ENCODE assay signal across 8 mouse cellular contexts in the genomic region with DNA sequence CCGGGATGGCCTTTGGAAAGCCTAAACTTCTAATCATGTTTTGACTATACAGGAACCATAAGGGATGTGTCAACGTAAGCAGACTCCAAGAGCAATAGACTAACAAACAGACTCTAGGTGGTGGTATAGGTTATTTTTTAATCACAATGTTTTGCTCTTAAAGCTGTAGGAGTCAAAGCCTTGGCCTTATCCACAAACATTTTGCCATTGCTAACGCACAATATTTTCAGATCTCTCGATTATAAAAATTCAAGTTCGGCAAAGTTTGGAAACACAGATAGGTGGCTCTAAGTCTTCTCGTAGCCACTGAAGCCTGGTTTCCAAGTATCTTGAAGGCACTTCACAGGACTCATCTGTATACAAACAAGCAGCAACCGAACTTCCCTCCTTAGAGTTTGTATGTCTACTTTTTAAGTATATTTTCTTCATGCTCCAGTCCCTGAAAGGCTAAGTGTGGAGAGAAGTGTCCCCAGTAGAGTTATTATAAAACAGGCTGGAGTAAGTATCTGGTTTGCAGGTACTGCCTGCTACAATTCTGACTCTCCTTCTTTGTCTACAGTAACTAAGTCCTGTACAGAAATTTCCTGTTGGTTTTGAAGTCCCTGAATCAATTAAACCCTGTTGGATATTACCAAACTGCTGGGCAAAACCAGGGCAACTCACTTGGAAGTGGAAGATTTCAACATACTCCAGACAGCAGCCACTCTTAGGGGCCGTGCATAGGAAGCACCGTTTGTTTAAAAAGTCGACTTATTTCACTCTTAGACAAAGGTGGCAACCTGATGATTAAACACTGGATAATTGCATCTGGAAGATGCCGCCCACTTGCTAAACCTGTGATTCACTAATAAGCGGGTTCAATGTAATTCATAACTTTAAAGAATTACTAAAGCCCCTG. TPM values are rescaled to one million over a fixed set of nuclear protein-coding genes. Genes with fewer than 3 reads are reported as not detected.
A peak's percentile ranks its signal among the peaks of the same experiment; 100 is the strongest.
DNase-seq lines count a peak whose midpoint lies in the region; ATAC-seq and TF ChIP-seq lines count a peak whose summit lies in the region.

No protein-coding gene starts in this region.

- no peak for TF ChIP-seq POLR2A in cerebellum, adult 2 months (IDR thresholded peaks at IDR 0.05; ENCODE audit: borderline replicate concordance, insufficient read depth, low read length)

- 22% methylated on average over 12 of the region's 12 CpGs for WGBS in cerebellum, adult 2 months
- WGBS in embryonic facial prominence, embryonic 15.5 days, result 18% methylated on average over 12 of the region's 12 CpGs
- 41% methylated on average over 12 of the region's 12 CpGs for WGBS in limb, embryonic 10.5 days
- 36% methylated on average over 12 of the region's 12 CpGs for WGBS in neural tube, embryonic 15.5 days

- no peak for DNase-seq in cerebellum, adult 2 months
- no peak for DNase-seq in cerebellum, adult 11 months
- peak; percentile 70 for DNase-seq in 3T3-L1 (ENCODE audit: low read depth, low spot score)
- DNase-seq in limb, embryonic 10.5 days (ENCODE audit: low spot score), result peak; percentile 31
- DNase-seq in spleen, adult 12 weeks (ENCODE audit: low spot score), result no peak
- no peak for DNase-seq in gastrocnemius, adult 8-10 months (ENCODE audit: low spot score in 2 of 2)

- H3K27me3 ChIP-seq in cerebellum, adult 2 months (ENCODE audit: control insufficient read depth, insufficient read depth, low read length), result no peaks in the 10 kb centered on the region
- no peaks in the 10 kb centered on the region for H3K27me3 ChIP-seq in embryonic facial prominence, embryonic 15.5 days
- H3K27me3 ChIP-seq in limb, embryonic 10.5 days (ENCODE audit: low read depth, poor library complexity, severe bottlenecking), result no peaks in the 10 kb centered on the region
- H3K27me3 ChIP-seq in neural tube, embryonic 15.5 days (replicated peaks), result no peaks in the 10 kb centered on the region

- peak overlapping the region; percentile 91 for H3K9ac ChIP-seq in embryonic facial prominence, embryonic 15.5 days
- H3K9ac ChIP-seq in neural tube, embryonic 15.5 days (replicated peaks), result peak overlapping the region; percentile 91

- TF ChIP-seq CTCF in cerebellum, adult 2 months (IDR thresholded peaks at IDR 0.05; ENCODE audit: borderline replicate concordance, insufficient read depth, low read depth, low read length), result no peak

- peak overlapping the region; percentile 27 for H3K4me3 ChIP-seq in cerebellum, adult 2 months (replicated peaks; ENCODE audit: insufficient read depth, low read depth, low read length)
- H3K4me3 ChIP-seq in embryonic facial prominence, embryonic 15.5 days (replicated peaks), result peak overlapping the region; percentile 67
- H3K4me3 ChIP-seq in limb, embryonic 10.5 days, result peak overlapping the region; percentile 86
- H3K4me3 ChIP-seq in neural tube, embryonic 15.5 days (replicated peaks), result peak overlapping the region; percentile 84

- no peaks in the 10 kb centered on the region for H3K9me3 ChIP-seq in embryonic facial prominence, embryonic 15.5 days (replicated peaks)
- H3K9me3 ChIP-seq in limb, embryonic 10.5 days (replicated peaks), result no peaks in the 10 kb centered on the region
- no peaks in the 10 kb centered on the region for H3K9me3 ChIP-seq in neural tube, embryonic 15.5 days (replicated peaks)

- H3K4me2 ChIP-seq in embryonic facial prominence, embryonic 15.5 days (replicated peaks), result peak overlapping the region; percentile 73
- H3K4me2 ChIP-seq in neural tube, embryonic 15.5 days, result peak overlapping the region; percentile 68

- ATAC-seq in embryonic facial prominence, embryonic 15.5 days (ENCODE audit: insufficient number of reproducible peaks, low FRiP score, low TSS enrichment, low read depth), result no peak
- no peak for ATAC-seq in neural tube, embryonic 15.5 days (ENCODE audit: low FRiP score)

- no peaks in the 10 kb centered on the region for H3K36me3 ChIP-seq in embryonic facial prominence, embryonic 15.5 days
- peaks cover 9% of the 10 kb centered on the region for H3K36me3 ChIP-seq in limb, embryonic 10.5 days
- H3K36me3 ChIP-seq in neural tube, embryonic 15.5 days, result no peaks in the 10 kb centered on the region

- H3K4me1 ChIP-seq in cerebellum, adult 2 months (ENCODE audit: control insufficient read depth, insufficient read depth, low read length), result no peaks in the 10 kb centered on the region; the same call in none of the 2 replicates
- H3K4me1 ChIP-seq in embryonic facial prominence, embryonic 15.5 days, result peaks cover 16% of the 10 kb centered on the region
- H3K4me1 ChIP-seq in limb, embryonic 10.5 days, result peaks cover 31% of the 10 kb centered on the region
- H3K4me1 ChIP-seq in neural tube, embryonic 15.5 days, result peaks cover 23% of the 10 kb centered on the region

- H3K27ac ChIP-seq in cerebellum, adult 2 months (ENCODE audit: insufficient read depth, low read length), result no peak overlapping the region
- H3K27ac ChIP-seq in embryonic facial prominence, embryonic 15.5 days (replicated peaks), result 0 out of 2 replicates have a peak overlapping the region, but pooled peaks have one; percentile 9
- peak overlapping the region; percentile 99 for H3K27ac ChIP-seq in limb, embryonic 10.5 days
- H3K27ac ChIP-seq in neural tube, embryonic 15.5 days (replicated peaks), result peak overlapping the region; percentile 33; the same call in 1 of the 2 replicates

RNA-seq across cellular contexts. Expression of a gene that starts 2.7 kb away (rescaled TPM):
- polyA plus RNA-seq in cerebellum, adult 2 months (2012; rRNA removed), result 11.3 and 12.8 TPM in 2 replicates
- polyA plus RNA-seq in embryonic facial prominence, embryonic 15.5 days (2015; fragmentation: Nextera tagmentation; extraction: Ambion mirVana), result 43.8 and 45.5 TPM in 2 replicates
- polyA plus RNA-seq in limb, embryonic 10.5 days (2016; fragmentation: Nextera tagmentation; extraction: Ambion mirVana), result 37.3 and 37.9 TPM in 2 replicates
- polyA plus RNA-seq in neural tube, embryonic 15.5 days (2015; fragmentation: Nextera tagmentation; extraction: Ambion mirVana), result 34.4 and 36.9 TPM in 2 replicates
- 10 to 100 TPM; 35.9 to 51.9 (median 37.8) TPM for total RNA-seq in gastrocnemius, adult 8-10 months (2022)

Comparison
In these comparisons a context has a peak if more than half of its experiments do, and no peak if none do; other contexts are left out.
1. DNase-seq: peak in 3T3-L1 (single experiment) and limb, embryonic 10.5 days (single experiment); none in cerebellum, adult 2 months (0 of 2), cerebellum, adult 11 months (single experiment), spleen, adult 12 weeks (single experiment) and gastrocnemius, adult 8-10 months (0 of 2).
2. H3K4me3 ChIP-seq: peak in every context shown above with its lines; median percentile 86 in limb, embryonic 10.5 days; 84 in neural tube, embryonic 15.5 days; 67 in embryonic facial prominence, embryonic 15.5 days; 27 in cerebellum, adult 2 months.